Mouse (Mus musculus): ENCODE measurements around the gene Ascl3. TPM values are rescaled to one million over a fixed set of nuclear protein-coding genes. Genes with fewer than 3 reads are reported as not detected.

Ascl3 gene
- polyA plus RNA-seq, 1 experiment from 2014 or later, result not detected

- no peak overlapping the region for H3K27ac ChIP-seq (ENCODE audit: low read depth, low read length)
- H3K4me2 ChIP-seq, result no peak overlapping the region
- no peak overlapping the region for H3K4me3 ChIP-seq (ENCODE audit: low read depth, low read length)
- WGBS (ENCODE audit: insufficient replicate concordance), result 78% methylated on average over 3 of the region's 3 CpGs
- peaks cover 12% of the 10 kb centered on the region; the same call in 1 of the 2 replicates for H3K4me1 ChIP-seq (ENCODE audit: control insufficient read depth, insufficient read depth, low read length)
- no peaks in the 10 kb centered on the region for H3K27me3 ChIP-seq (ENCODE audit: control insufficient read depth, insufficient read depth, low read length)
- no peak for ATAC-seq (replicated peaks; ENCODE audit: insufficient number of reproducible peaks, low FRiP score, low TSS enrichment)
- H3K9me3 ChIP-seq (replicated peaks; ENCODE audit: control insufficient read depth, low read length), result no peaks in the 10 kb centered on the region
- H3K9ac ChIP-seq (ENCODE audit: low read depth, low read length), result no peak overlapping the region
- H3K36me3 ChIP-seq (ENCODE audit: control insufficient read depth, insufficient read depth, low read length), result no peaks in the 10 kb centered on the region
Measured at GRCm38 (mm10) chr7:109690101-109690500, 41.4 kb downstream of the Ascl3 start.

- Histone ChIP-seq H3K9me3 (replicated peaks; ENCODE audit: control insufficient read depth, low read length) (no peaks in the 10 kb centered on the region), H3K4me3 (ENCODE audit: low read depth, low read length) (no peak overlapping the region), H3K4me1 (ENCODE audit: control insufficient read depth, insufficient read depth, low read length) (peaks cover 12% of the 10 kb centered on the region; the same call in 1 of the 2 replicates), H3K27ac (ENCODE audit: low read depth, low read length) (no peak overlapping the region), H3K36me3 (ENCODE audit: control insufficient read depth, insufficient read depth, low read length) (no peaks in the 10 kb centered on the region), H3K9ac (ENCODE audit: low read depth, low read length) (no peak overlapping the region), H3K27me3 (ENCODE audit: control insufficient read depth, insufficient read depth, low read length) (no peaks in the 10 kb centered on the region), H3K4me2 (no peak overlapping the region)
- WGBS (ENCODE audit: insufficient replicate concordance), result 58% methylated on average over 9 of the region's 9 CpGs
- ATAC-seq (replicated peaks; ENCODE audit: insufficient number of reproducible peaks, low FRiP score, low TSS enrichment), result no peak
Measured at GRCm38 (mm10) chr7:109686585-109687128, 44.9 kb downstream of the Ascl3 start.

- H3K27me3 ChIP-seq (ENCODE audit: control insufficient read depth, insufficient read depth, low read length), result no peaks in the 10 kb centered on the region
- no peaks in the 10 kb centered on the region for H3K9me3 ChIP-seq (replicated peaks; ENCODE audit: control insufficient read depth, low read length)
- H3K9ac ChIP-seq (ENCODE audit: low read depth, low read length), result no peak overlapping the region
- no peak overlapping the region for H3K27ac ChIP-seq (ENCODE audit: low read depth, low read length)
- no peak for ATAC-seq (replicated peaks; ENCODE audit: insufficient number of reproducible peaks, low FRiP score, low TSS enrichment)
- no peaks in the 10 kb centered on the region for H3K4me1 ChIP-seq (ENCODE audit: control insufficient read depth, insufficient read depth, low read length)
- no peak overlapping the region for H3K4me3 ChIP-seq (ENCODE audit: low read depth, low read length)
- WGBS (ENCODE audit: insufficient replicate concordance), result 97% methylated on average over 1 of the region's 1 CpGs
- no peaks in the 10 kb centered on the region for H3K36me3 ChIP-seq (ENCODE audit: control insufficient read depth, insufficient read depth, low read length)
- no peak overlapping the region for H3K4me2 ChIP-seq
Measured at GRCm38 (mm10) chr7:109680879-109681278, 50.6 kb downstream of the Ascl3 start.

GRCm38 (mm10) chr7:109680284-109680683 is 51.2 kb downstream of the Ascl3 start:
- H3K36me3 ChIP-seq (ENCODE audit: control insufficient read depth, insufficient read depth, low read length), result no peaks in the 10 kb centered on the region
- WGBS (ENCODE audit: insufficient replicate concordance), result 84% methylated on average over 2 of the region's 2 CpGs
- no peaks in the 10 kb centered on the region for H3K9me3 ChIP-seq (replicated peaks; ENCODE audit: control insufficient read depth, low read length)
- no peaks in the 10 kb centered on the region for H3K27me3 ChIP-seq (ENCODE audit: control insufficient read depth, insufficient read depth, low read length)
- no peak for ATAC-seq (replicated peaks; ENCODE audit: insufficient number of reproducible peaks, low FRiP score, low TSS enrichment)
- H3K9ac ChIP-seq (ENCODE audit: low read depth, low read length), result no peak overlapping the region
- no peak overlapping the region for H3K4me2 ChIP-seq
- no peaks in the 10 kb centered on the region for H3K4me1 ChIP-seq (ENCODE audit: control insufficient read depth, insufficient read depth, low read length)
- no peak overlapping the region for H3K4me3 ChIP-seq (ENCODE audit: low read depth, low read length)
- no peak overlapping the region for H3K27ac ChIP-seq (ENCODE audit: low read depth, low read length)

Other genes starting within 250 kb of the Ascl3 start
- 0.03 and 0.04 TPM in 2 replicates for gene Trim66, start 223.6 kb downstream of the Ascl3 start, polyA plus RNA-seq (2014; fragmentation: Nextera tagmentation; extraction: Ambion mirVana)
- gene Rpl27a, start 212.6 kb downstream of the Ascl3 start, polyA plus RNA-seq (2014; fragmentation: Nextera tagmentation; extraction: Ambion mirVana), result 88.2 and 106 TPM in 2 replicates
- gene St5, start 28.1 kb downstream of the Ascl3 start, polyA plus RNA-seq (2014; fragmentation: Nextera tagmentation; extraction: Ambion mirVana), result 31.0 and 32.3 TPM in 2 replicates
- 28.2 and 31.0 TPM in 2 replicates for gene Akip1, start 28.0 kb downstream of the Ascl3 start, polyA plus RNA-seq (2014; fragmentation: Nextera tagmentation; extraction: Ambion mirVana)
- not detected in 2 replicates for gene BC051019, start 7.9 kb downstream of the Ascl3 start, polyA plus RNA-seq (2014; fragmentation: Nextera tagmentation; extraction: Ambion mirVana)
- gene Tmem9b, start 21.1 kb upstream of the Ascl3 start, polyA plus RNA-seq (2014; fragmentation: Nextera tagmentation; extraction: Ambion mirVana), result 58.9 and 61.9 TPM in 2 replicates
- gene Nrip3, start 50.3 kb upstream of the Ascl3 start, polyA plus RNA-seq (2014; fragmentation: Nextera tagmentation; extraction: Ambion mirVana), result 0.62 TPM in 2 replicates
- 8.1 and 9.8 TPM in 2 replicates for gene Scube2, start 134.0 kb upstream of the Ascl3 start, polyA plus RNA-seq (2014; fragmentation: Nextera tagmentation; extraction: Ambion mirVana)
- gene Dennd5a, start 228.7 kb upstream of the Ascl3 start, polyA plus RNA-seq (2014; fragmentation: Nextera tagmentation; extraction: Ambion mirVana), result 45.8 and 50.6 TPM in 2 replicates